Mouse (Mus musculus) kidney, postnatal 25 days (tissue): ENCODE measurements around the gene Tmem220.
"Not testable (repeated sequence)": the region's sequence is repeated elsewhere in the genome, so short reads cannot be mapped to it uniquely, and the experiment has no call there.

Experiments used
- DNase-seq, 2 experiments: peaks; one replicate each; pipeline ENCODE4 v3.0.0; 2021; ENCODE audit warnings: mixed read lengths in 2 of 2

Gene Tmem220

GRCm38 (mm10) chr11:67019711-67020475, 5.1 kb upstream of the Tmem220 start:
- DNase-seq, result peak; percentile 67 to 78

GRCm38 (mm10) chr11:67020948-67021347, 4.0 kb upstream of the Tmem220 start:
- DNase-seq, result peak; percentile 73 to 80

- peak in 1 of 2 experiments; percentile 43 for DNase-seq
Observed at GRCm38 (mm10) chr11:67022354-67023115, 2.4 kb upstream of the Tmem220 start.

- DNase-seq, result not testable (repeated sequence)
Observed at GRCm38 (mm10) chr11:67023191-67023590, 1.8 kb upstream of the Tmem220 start.

- DNase-seq, result no peak
Observed at GRCm38 (mm10) chr11:67023802-67024340, 1.1 kb upstream of the Tmem220 start.

- DNase-seq, result peak in 1 of 2 experiments; percentile 13
Observed at GRCm38 (mm10) chr11:67030904-67031602, 6.1 kb downstream of the Tmem220 start.

GRCm38 (mm10) chr11:67031603-67031915, 6.6 kb downstream of the Tmem220 start:
- no peak for DNase-seq

- peak; percentile 40 to 63 for DNase-seq
Observed at GRCm38 (mm10) chr11:67034775-67035485, 10.0 kb downstream of the Tmem220 start.

- DNase-seq, result peak; percentile 43 to 69
Observed at GRCm38 (mm10) chr11:67036229-67036628, 11.3 kb downstream of the Tmem220 start.

GRCm38 (mm10) chr11:67036892-67037291, 11.9 kb downstream of the Tmem220 start:
- DNase-seq, result no peak

- DNase-seq, result no peak
Observed at GRCm38 (mm10) chr11:67039799-67040198, 14.8 kb downstream of the Tmem220 start.

GRCm38 (mm10) chr11:67040483-67040882, 15.5 kb downstream of the Tmem220 start:
- DNase-seq, result no peak

- peak in 1 of 2 experiments; percentile 40 for DNase-seq
Observed at GRCm38 (mm10) chr11:67043007-67043406, 18.1 kb downstream of the Tmem220 start.

- no peak for DNase-seq
Observed at GRCm38 (mm10) chr11:67044959-67045358, 20.0 kb downstream of the Tmem220 start.

- DNase-seq, result no peak
Observed at GRCm38 (mm10) chr11:67047199-67047598, 22.2 kb downstream of the Tmem220 start.

- DNase-seq, result no peak
Observed at GRCm38 (mm10) chr11:67048496-67048895, 23.5 kb downstream of the Tmem220 start.

- no peak for DNase-seq
Observed at GRCm38 (mm10) chr11:67049256-67049655, 24.3 kb downstream of the Tmem220 start.

GRCm38 (mm10) chr11:67051676-67052320, 26.8 kb downstream of the Tmem220 start:
- peak; percentile 19 to 56 for DNase-seq

- DNase-seq, result peak; percentile 91 to 96
Observed at GRCm38 (mm10) chr11:67052321-67052952, 27.5 kb downstream of the Tmem220 start, which contains the start of the genes Adprm and Sco1. Gene Adprm (minus strand): TSS chr11:67052594. Gene Sco1 (plus strand): TSS chr11:67052670.

GRCm38 (mm10) chr11:67054754-67055365, 29.9 kb downstream of the Tmem220 start:
- no peak for DNase-seq

GRCm38 (mm10) chr11:67061311-67061710, 36.4 kb downstream of the Tmem220 start:
- no peak for DNase-seq
